Mouse (Mus musculus) heart, postnatal 10 days (tissue): ENCODE results near the gene Otop3. TPM values are rescaled to one million over a fixed set of nuclear protein-coding genes. Genes with fewer than 3 reads are reported as not detected.
A peak's percentile ranks its signal among the peaks of the same experiment; 100 is the strongest.

ENCODE experiments used
- DNase-seq, 2 experiments: peaks; one replicate each; pipeline ENCODE4 v3.0.0; 2021
- intact Hi-C: fragments of 180-260 bp; cut with DNase I; formaldehyde crosslinking; loops from one replicate; pipeline ENCODE4 v1.15.1; 2025
- total RNA-seq, 2 experiments: library from RNA; stranded (reverse); gene quantifications; 2 replicates each; pipeline ENCODE4 v1.2.3; 2021

Otop3 gene
- total RNA-seq, 2 experiments from 2014 or later, result not detected

GRCm38 (mm10) chr11:115317204-115317603 lies 17.3 kb upstream of the Otop3 start:
- intact Hi-C loops, result no loop called here
- DNase-seq, result no peak

- no peak for DNase-seq
- intact Hi-C loops, result no loop called here
Measured at GRCm38 (mm10) chr11:115318245-115319027, 16.1 kb upstream of the Otop3 start.

- intact Hi-C loops, result no loop called here
- DNase-seq, result no peak
Measured at GRCm38 (mm10) chr11:115319704-115320383, 14.7 kb upstream of the Otop3 start.

GRCm38 (mm10) chr11:115321906-115322693 lies 12.4 kb upstream of the Otop3 start, which contains the start of gene Ush1g:
Ush1g (minus strand) TSS chr11:115322041.
- DNase-seq, result peak; percentile 36 to 74
- intact Hi-C loops, result loop anchor here (1.0 kb wide), 1 partner anchor 32 kb away; no protein-coding TSS in a partner anchor

- intact Hi-C loops, result no loop called here
Measured at GRCm38 (mm10) chr11:115323354-115323753, 11.2 kb upstream of the Otop3 start.

GRCm38 (mm10) chr11:115326730-115327129 lies 7.8 kb upstream of the Otop3 start:
- intact Hi-C loops, result no loop called here
- DNase-seq, result no peak

More at GRCm38 (mm10) chr11:115323354-115323753, 11.2 kb upstream of the Otop3 start:
- no peak for DNase-seq

GRCm38 (mm10) chr11:115329339-115329738 lies 5.2 kb upstream of the Otop3 start:
- DNase-seq, result no peak
- intact Hi-C loops, result no loop called here

GRCm38 (mm10) chr11:115335223-115335622 lies 692 bp downstream of the Otop3 start:
- intact Hi-C loops, result no loop called here
- no peak for DNase-seq

GRCm38 (mm10) chr11:115336115-115336514 lies 1.6 kb downstream of the Otop3 start:
- no peak for DNase-seq
- intact Hi-C loops, result no loop called here

- DNase-seq, result no peak
- intact Hi-C loops, result no loop called here
Measured at GRCm38 (mm10) chr11:115337350-115337749, 2.8 kb downstream of the Otop3 start.

- intact Hi-C loops, result no loop called here
- no peak for DNase-seq
Measured at GRCm38 (mm10) chr11:115337826-115338225, 3.3 kb downstream of the Otop3 start.

GRCm38 (mm10) chr11:115341246-115341645 lies 6.7 kb downstream of the Otop3 start:
- intact Hi-C loops, result no loop called here
- no peak for DNase-seq

- no peak for DNase-seq
- intact Hi-C loops, result no loop called here
Measured at GRCm38 (mm10) chr11:115341866-115342265, 7.3 kb downstream of the Otop3 start.

GRCm38 (mm10) chr11:115344967-115345366 lies 10.4 kb downstream of the Otop3 start:
- DNase-seq, result no peak
- intact Hi-C loops, result no loop called here

GRCm38 (mm10) chr11:115345515-115345914 lies 11.0 kb downstream of the Otop3 start:
- intact Hi-C loops, result no loop called here
- no peak for DNase-seq

- no peak for DNase-seq
- intact Hi-C loops, result no loop called here
Measured at GRCm38 (mm10) chr11:115348681-115349248, 14.2 kb downstream of the Otop3 start.

GRCm38 (mm10) chr11:115349976-115350375 lies 15.4 kb downstream of the Otop3 start:
- no peak for DNase-seq
- intact Hi-C loops, result loop anchor here (5.0 kb wide), 1 partner anchor 38 kb away; no protein-coding TSS in a partner anchor

- no peak for DNase-seq
- intact Hi-C loops, result loop anchor here (5.0 kb wide), 1 partner anchor 41 kb away; no protein-coding TSS in a partner anchor
Measured at GRCm38 (mm10) chr11:115353375-115353774, 18.8 kb downstream of the Otop3 start.

- DNase-seq, result peak; percentile 70 to 82
- intact Hi-C loops, result loop anchor here (1.0 to 5.0 kb wide), 3 partner anchors 32 to 151 kb away; partner anchors contain the start of gene Ush1g
Measured at GRCm38 (mm10) chr11:115354183-115354582, 19.7 kb downstream of the Otop3 start.

GRCm38 (mm10) chr11:115358468-115358867 lies 23.9 kb downstream of the Otop3 start:
- intact Hi-C loops, result loop anchor here (2.0 kb wide), 2 partner anchors 24 to 54 kb away; no protein-coding TSS in a partner anchor
- peak; percentile 81 to 84 for DNase-seq
